Mouse (Mus musculus) bone marrow, adult 2 months (tissue): ENCODE data around the gene Chmp2b.

Source experiments
- CTCF ChIP-seq: fragments of 200-500 bp; IDR thresholded peaks from 2 replicates; pipeline ENCODE4 v1.5.1; 2011; ENCODE audit warnings: low read length, control low read depth; ENCODE audit not compliant: control insufficient read depth, insufficient read depth
- POLR2A ChIP-seq: fragments of 200-500 bp; IDR thresholded peaks from 2 replicates; pipeline ENCODE4 v1.6.1; 2011; ENCODE audit warnings: low read depth, mild to moderate bottlenecking, control low read depth, low read length, borderline replicate concordance; ENCODE audit not compliant: control insufficient read depth

DNA sequence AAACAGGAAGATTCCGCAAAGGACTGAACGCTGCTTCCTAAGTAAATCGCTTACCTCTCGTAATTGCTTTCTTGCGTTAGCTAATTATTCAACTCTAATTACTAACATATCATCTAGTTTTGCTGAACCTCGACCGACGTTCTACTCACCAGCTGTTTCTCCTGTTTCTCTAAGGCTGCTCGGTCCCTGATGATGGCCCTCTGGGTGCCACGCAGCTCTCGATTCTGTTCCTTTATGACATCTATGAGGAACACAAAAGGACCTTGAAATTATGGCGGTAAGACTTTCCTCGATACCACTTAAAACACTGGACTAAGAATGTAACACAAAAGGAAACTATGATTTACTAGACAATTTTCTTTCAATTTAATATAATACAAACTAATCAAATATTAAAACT, 11.7 kb downstream of the Chmp2b start:
- TF ChIP-seq POLR2A: no peak
- no peak for TF ChIP-seq CTCF
